Mouse (Mus musculus): ENCODE results near the gene Arhgef7. TPM values are rescaled to one million over a fixed set of nuclear protein-coding genes. Genes with fewer than 3 reads are reported as not detected.

Arhgef7 gene
- polyA plus RNA-seq, 1 experiment from 2014 or later: 27.3 TPM

DNA sequence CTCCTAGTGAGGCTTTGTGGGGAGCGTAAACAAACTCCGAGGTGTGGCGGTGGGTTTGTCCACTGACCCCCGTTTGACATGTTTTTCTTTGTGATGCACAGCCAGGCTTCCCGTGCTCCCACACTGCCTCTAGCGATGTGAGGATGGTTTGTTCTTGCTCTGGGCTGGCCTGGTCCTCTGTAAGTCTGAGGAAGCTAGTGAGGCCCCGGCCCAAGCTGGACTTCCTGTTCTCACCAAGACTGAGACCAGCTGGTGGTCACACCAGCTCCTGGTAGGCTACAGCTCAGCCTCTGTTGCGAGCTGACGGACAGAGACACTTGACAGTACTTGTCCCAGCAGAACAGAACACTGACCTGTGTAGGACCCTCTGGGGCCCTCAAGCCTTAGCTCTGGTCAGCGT, 16.1 kb downstream of the Arhgef7 start:
- no peaks in the 10 kb centered on the region for H3K4me1 ChIP-seq (replicated peaks; ENCODE audit: insufficient read depth, low read length)
- H3K36me3 ChIP-seq (ENCODE audit: insufficient read depth, low read length): no peaks in the 10 kb centered on the region
- ATAC-seq (replicated peaks; ENCODE audit: low FRiP score, low read depth): 0 out of 2 replicates have a peak, but pooled peaks have one; percentile 41
- no peak overlapping the region for H3K9ac ChIP-seq (ENCODE audit: low read depth, low read length)
- no peak overlapping the region for H3K4me3 ChIP-seq (replicated peaks; ENCODE audit: low read depth, low read length)
- H3K27me3 ChIP-seq (ENCODE audit: insufficient read depth, low read length): no peaks in the 10 kb centered on the region
- peak; percentile 73 for DNase-seq (ENCODE audit: low spot score)
- H3K9me3 ChIP-seq (replicated peaks; ENCODE audit: low read length): no peaks in the 10 kb centered on the region
- no peak overlapping the region for H3K4me2 ChIP-seq (ENCODE audit: low read length)
- peak; percentile 13; the same call in 1 of the 2 replicates for TF ChIP-seq CTCF (IDR thresholded peaks at IDR 0.05; ENCODE audit: low read depth)
- no peak overlapping the region for H3K27ac ChIP-seq
- 30% methylated on average over 10 of the region's 10 CpGs for WGBS

DNA sequence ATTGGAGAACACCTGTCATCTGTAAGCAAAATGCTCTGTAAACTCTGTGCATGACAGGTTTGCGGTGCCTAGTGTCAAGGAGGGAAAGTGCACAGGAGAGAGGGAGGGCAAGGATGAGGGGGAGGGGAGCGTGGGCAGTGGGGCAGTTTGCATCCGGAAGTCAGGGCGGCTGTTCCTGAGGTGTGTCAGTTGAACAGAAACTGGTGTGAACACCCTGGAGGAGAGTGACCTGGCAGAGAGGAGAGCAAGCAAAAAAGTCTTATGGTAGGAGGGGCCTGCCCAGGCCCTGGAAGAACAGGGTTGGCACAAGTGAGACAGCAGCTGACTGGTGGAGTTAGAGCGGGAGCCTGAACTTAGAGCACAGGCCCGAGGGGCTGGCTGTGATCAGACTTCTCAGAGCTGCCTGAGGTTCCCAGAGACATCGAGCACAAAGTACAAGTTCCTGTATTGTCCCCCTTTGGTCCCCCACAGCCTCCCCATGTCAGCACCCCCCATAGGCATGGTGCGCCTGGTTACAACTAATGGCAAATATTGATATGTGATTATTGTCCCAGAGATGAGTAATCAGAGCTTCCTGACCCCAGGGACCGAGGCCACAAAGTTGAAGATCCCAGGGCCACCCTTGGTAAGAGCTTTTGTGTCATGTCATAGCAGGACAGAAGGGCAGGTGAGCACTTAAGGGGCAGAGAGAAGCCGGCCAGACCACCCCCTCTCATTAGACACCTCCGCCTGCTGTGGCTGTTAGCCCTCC, 19.5 kb downstream of the Arhgef7 start:
- Histone ChIP-seq H3K9ac (ENCODE audit: low read depth, low read length) (no peak overlapping the region), H3K4me2 (ENCODE audit: low read length) (no peak overlapping the region), H3K4me1 (replicated peaks; ENCODE audit: insufficient read depth, low read length) (no peaks in the 10 kb centered on the region), H3K4me3 (replicated peaks; ENCODE audit: low read depth, low read length) (no peak overlapping the region), H3K9me3 (replicated peaks; ENCODE audit: low read length) (no peaks in the 10 kb centered on the region), H3K27me3 (ENCODE audit: insufficient read depth, low read length) (no peaks in the 10 kb centered on the region), H3K36me3 (ENCODE audit: insufficient read depth, low read length) (no peaks in the 10 kb centered on the region), H3K27ac (no peak overlapping the region)
- TF ChIP-seq CTCF (IDR thresholded peaks at IDR 0.05; ENCODE audit: low read depth): no peak
- ATAC-seq (replicated peaks; ENCODE audit: low FRiP score, low read depth) (peak; percentile 41; the same call in 1 of the 2 replicates), DNase-seq (ENCODE audit: low spot score) (no peak)
- WGBS: 48% methylated on average over 11 of the region's 11 CpGs

DNA sequence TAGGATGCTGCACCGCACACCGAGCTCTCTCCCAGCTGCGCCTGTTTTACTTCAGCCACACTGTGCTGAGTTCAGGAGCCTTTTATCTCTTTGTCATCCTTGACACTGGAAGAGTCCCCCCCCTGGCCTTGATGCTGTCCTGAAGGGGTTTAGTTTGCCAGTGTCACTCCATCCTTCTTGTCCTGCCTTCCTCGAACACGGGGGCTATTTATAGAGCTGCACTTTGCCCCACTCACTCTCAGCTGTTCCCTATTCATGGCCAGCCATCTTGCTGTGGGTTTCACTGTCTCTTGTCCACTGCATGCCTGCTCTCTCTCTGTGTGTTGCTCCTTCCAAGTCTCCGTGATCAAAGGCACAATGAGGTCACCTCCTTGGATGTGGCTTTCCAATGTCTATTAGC, 22.0 kb downstream of the Arhgef7 start:
- Histone ChIP-seq H3K27ac (no peak overlapping the region), H3K27me3 (ENCODE audit: insufficient read depth, low read length) (no peaks in the 10 kb centered on the region), H3K36me3 (ENCODE audit: insufficient read depth, low read length) (no peaks in the 10 kb centered on the region), H3K4me1 (replicated peaks; ENCODE audit: insufficient read depth, low read length) (no peaks in the 10 kb centered on the region), H3K9me3 (replicated peaks; ENCODE audit: low read length) (no peaks in the 10 kb centered on the region), H3K4me2 (ENCODE audit: low read length) (no peak overlapping the region), H3K9ac (ENCODE audit: low read depth, low read length) (no peak overlapping the region), H3K4me3 (replicated peaks; ENCODE audit: low read depth, low read length) (no peak overlapping the region)
- ATAC-seq (replicated peaks; ENCODE audit: low FRiP score, low read depth): no peak
- TF ChIP-seq CTCF (IDR thresholded peaks at IDR 0.05; ENCODE audit: low read depth): no peak
- DNase-seq (ENCODE audit: low spot score): no peak
- 64% methylated on average over 6 of the region's 6 CpGs for WGBS

DNA sequence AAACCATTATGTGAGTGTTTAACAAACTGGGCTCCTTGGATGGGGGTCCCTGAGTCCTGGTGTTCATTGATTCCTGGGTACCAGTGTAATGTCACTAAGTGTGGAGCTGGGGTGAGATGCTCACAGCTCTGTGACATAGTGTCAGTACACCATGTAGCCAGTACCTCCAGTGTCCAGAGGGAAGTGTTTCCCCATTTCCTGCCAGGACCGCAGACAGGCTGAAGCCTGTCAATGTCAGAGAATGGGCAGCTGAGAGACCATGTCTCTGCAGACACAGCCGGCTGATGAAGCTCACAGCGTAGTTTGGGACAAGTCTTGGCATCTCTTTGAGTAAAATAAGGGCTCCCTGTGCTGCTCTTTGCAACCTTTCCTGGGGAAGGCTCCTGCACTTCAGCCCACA, 24.8 kb downstream of the Arhgef7 start:
- H3K27ac ChIP-seq: no peak overlapping the region
- H3K36me3 ChIP-seq (ENCODE audit: insufficient read depth, low read length): no peaks in the 10 kb centered on the region
- DNase-seq (ENCODE audit: low spot score): no peak
- no peak for ATAC-seq (replicated peaks; ENCODE audit: low FRiP score, low read depth)
- no peak overlapping the region for H3K9ac ChIP-seq (ENCODE audit: low read depth, low read length)
- no peak overlapping the region for H3K4me3 ChIP-seq (replicated peaks; ENCODE audit: low read depth, low read length)
- H3K4me2 ChIP-seq (ENCODE audit: low read length): no peak overlapping the region
- H3K9me3 ChIP-seq (replicated peaks; ENCODE audit: low read length): no peaks in the 10 kb centered on the region
- H3K27me3 ChIP-seq (ENCODE audit: insufficient read depth, low read length): no peaks in the 10 kb centered on the region
- H3K4me1 ChIP-seq (replicated peaks; ENCODE audit: insufficient read depth, low read length): peaks cover 4% of the 10 kb centered on the region; the same call in 1 of the 2 replicates
- 72% methylated on average over 3 of the region's 3 CpGs for WGBS
- TF ChIP-seq CTCF (IDR thresholded peaks at IDR 0.05; ENCODE audit: low read depth): no peak

GRCm38 (mm10) chr8:11753155-11753941, 25.8 kb downstream of the Arhgef7 start:
- 71% methylated on average over 11 of the region's 11 CpGs for WGBS
- Histone ChIP-seq H3K4me1 (replicated peaks; ENCODE audit: insufficient read depth, low read length) (peaks cover 7% of the 10 kb centered on the region; the same call in 1 of the 2 replicates), H3K27me3 (ENCODE audit: insufficient read depth, low read length) (no peaks in the 10 kb centered on the region), H3K27ac (no peak overlapping the region), H3K36me3 (ENCODE audit: insufficient read depth, low read length) (no peaks in the 10 kb centered on the region), H3K9ac (ENCODE audit: low read depth, low read length) (no peak overlapping the region), H3K4me3 (replicated peaks; ENCODE audit: low read depth, low read length) (no peak overlapping the region), H3K9me3 (replicated peaks; ENCODE audit: low read length) (no peaks in the 10 kb centered on the region), H3K4me2 (ENCODE audit: low read length) (no peak overlapping the region)
- ATAC-seq (replicated peaks; ENCODE audit: low FRiP score, low read depth) (no peak), DNase-seq (ENCODE audit: low spot score) (no peak)
- no peak for TF ChIP-seq CTCF (IDR thresholded peaks at IDR 0.05; ENCODE audit: low read depth)

GRCm38 (mm10) chr8:11754723-11755122, 27.2 kb downstream of the Arhgef7 start:
- no peak for TF ChIP-seq CTCF (IDR thresholded peaks at IDR 0.05; ENCODE audit: low read depth)
- DNase-seq (ENCODE audit: low spot score) (no peak), ATAC-seq (replicated peaks; ENCODE audit: low FRiP score, low read depth) (no peak)
- Histone ChIP-seq H3K36me3 (ENCODE audit: insufficient read depth, low read length) (no peaks in the 10 kb centered on the region), H3K4me1 (replicated peaks; ENCODE audit: insufficient read depth, low read length) (peaks cover 14% of the 10 kb centered on the region; the same call in 1 of the 2 replicates), H3K4me2 (ENCODE audit: low read length) (no peak overlapping the region), H3K4me3 (replicated peaks; ENCODE audit: low read depth, low read length) (no peak overlapping the region), H3K27ac (no peak overlapping the region), H3K9ac (ENCODE audit: low read depth, low read length) (no peak overlapping the region), H3K9me3 (replicated peaks; ENCODE audit: low read length) (no peaks in the 10 kb centered on the region), H3K27me3 (ENCODE audit: insufficient read depth, low read length) (no peaks in the 10 kb centered on the region)

All from kidney, postnatal 0 days (tissue).